Mouse (Mus musculus): ENCODE results near the gene Cap2.

Gene Cap2

GRCm38 (mm10) chr13:46565913-46566312 is 64.3 kb downstream of the Cap2 start:
- DNase-seq (ENCODE audit: low spot score in 2 of 2) = no peak

GRCm38 (mm10) chr13:46569469-46569868 is 67.8 kb downstream of the Cap2 start:
- DNase-seq (ENCODE audit: low spot score in 2 of 2) = no peak

- DNase-seq (ENCODE audit: low spot score in 2 of 2) = peak in 1 of 2 experiments; percentile 58
Measured at GRCm38 (mm10) chr13:46571141-46571592, 69.5 kb downstream of the Cap2 start.

DNA sequence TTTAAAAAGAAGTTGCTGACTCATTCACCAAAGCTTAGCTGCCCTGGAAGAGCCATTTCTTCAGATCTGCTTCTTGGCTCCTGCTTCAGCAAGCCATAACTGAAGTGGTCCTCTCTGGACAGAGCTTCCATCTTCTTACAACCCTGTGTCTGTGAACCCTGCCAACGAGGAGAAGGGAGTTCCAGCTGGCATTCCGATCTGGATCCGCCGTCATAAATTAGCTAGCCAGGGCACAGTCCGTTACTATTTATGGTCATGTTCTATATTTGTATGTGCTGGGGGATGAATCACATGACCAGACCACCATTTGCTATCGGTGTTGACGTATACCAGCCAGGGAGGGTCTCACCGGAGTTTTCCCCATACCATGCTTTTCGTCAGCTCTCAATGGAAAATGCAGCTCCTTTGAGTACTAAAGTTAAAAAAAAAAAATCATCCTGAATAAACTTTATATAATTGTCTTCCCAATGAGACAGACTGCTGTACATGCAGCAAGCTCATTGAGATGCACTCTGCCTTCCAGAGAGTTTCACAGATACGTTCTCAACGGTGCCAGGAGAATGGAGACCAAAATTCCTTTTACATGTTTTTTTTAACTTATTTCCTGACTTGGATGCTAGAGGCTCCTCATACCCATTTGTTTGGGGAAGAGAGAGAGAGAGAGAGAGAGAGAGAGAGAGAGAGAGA is 70.5 kb downstream of the Cap2 start:
- peak in 1 of 2 experiments; percentile 47 for DNase-seq (ENCODE audit: low spot score in 2 of 2)

- DNase-seq (ENCODE audit: low spot score in 2 of 2) = no peak
Measured at GRCm38 (mm10) chr13:46572648-46573163, 71.1 kb downstream of the Cap2 start.

DNA sequence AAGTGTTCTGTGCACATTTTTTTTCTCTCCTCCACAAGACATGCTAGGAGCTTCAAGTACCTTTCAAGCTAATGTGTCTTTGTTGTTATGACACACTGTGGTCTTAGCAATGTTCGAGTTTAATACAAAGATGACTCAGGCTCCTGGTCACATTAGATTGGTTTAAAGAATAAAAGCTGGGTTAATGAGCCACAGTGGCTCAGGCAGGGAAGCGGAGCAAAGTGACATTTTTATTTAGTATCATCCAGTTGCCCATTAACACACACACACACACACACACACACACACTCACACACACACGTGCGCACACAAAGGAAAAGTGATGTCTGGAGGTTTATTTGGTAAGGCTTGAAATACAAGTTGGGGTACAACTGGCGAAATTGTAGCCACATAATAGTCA is 72.6 kb downstream of the Cap2 start:
- DNase-seq (ENCODE audit: low spot score in 2 of 2) = no peak

DNA sequence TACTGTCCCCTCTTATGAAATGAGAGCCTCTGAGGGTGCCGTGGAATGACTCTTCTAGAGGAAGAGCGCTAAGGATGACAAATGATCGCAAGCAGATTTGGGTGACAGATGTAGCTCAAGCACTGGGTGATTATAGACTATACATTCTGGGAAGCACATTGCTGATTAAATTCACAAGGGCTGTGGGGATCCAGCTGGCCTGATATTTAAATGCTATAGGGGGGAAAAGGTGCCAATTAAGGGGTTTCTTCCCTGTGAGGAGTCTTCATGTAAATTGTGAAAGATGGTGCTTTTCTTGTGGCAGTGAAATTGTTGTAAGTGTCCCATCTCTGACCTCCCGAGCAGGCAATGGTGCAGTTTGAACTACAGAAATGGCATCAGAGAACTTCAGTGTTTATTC is 73.1 kb downstream of the Cap2 start:
- no peak for DNase-seq (ENCODE audit: low spot score in 2 of 2)

DNA sequence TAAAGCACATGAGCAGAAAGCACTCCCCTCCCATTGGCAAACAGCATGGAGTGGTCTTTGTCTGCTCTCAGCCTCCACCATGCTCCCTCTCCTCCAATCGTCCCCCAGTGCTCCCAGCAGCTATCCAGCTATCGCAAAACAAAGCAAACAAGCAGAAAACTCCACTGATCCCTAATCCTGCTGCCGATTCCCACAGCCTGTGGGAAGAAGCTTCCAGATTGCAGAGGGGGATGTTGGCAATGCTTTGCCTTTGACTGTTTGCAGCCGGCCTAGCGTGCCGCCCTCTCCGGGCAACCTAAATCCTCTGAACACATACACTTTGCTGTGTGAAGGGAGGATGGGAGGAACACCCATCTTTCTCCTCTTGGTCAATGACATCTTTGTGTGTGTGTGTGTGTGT is 83.2 kb downstream of the Cap2 start:
- DNase-seq (ENCODE audit: low spot score in 2 of 2) = no peak

GRCm38 (mm10) chr13:46587717-46588289 is 86.2 kb downstream of the Cap2 start:
- DNase-seq (ENCODE audit: low spot score in 2 of 2) = no peak

- DNase-seq (ENCODE audit: low spot score in 2 of 2) = no peak
Measured at GRCm38 (mm10) chr13:46588606-46589005, 87.0 kb downstream of the Cap2 start.

DNA sequence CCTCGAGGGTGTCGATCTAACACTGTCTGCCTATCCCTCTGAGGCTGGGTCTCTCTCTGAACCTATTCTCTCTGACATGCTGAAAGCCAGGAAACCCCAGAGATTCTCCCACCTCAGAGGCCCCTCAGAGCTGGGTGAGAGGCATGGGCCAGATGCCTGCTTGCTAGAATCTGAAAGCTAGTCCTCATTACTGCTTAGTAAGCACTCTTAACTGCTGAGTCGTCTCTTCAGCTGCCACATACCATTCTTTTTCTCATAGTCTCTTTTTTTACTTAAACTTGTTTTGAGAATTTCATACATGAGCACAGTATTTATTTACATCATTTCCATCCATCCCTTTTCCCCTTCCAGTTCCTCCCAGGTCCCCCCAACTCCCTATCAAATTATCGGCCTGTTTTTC is 89.2 kb downstream of the Cap2 start:
- no peak for DNase-seq (ENCODE audit: low spot score in 2 of 2)

- no peak for DNase-seq (ENCODE audit: low spot score in 2 of 2)
Measured at GRCm38 (mm10) chr13:46600694-46601093, 99.0 kb downstream of the Cap2 start.

GRCm38 (mm10) chr13:46601386-46601785 is 99.7 kb downstream of the Cap2 start:
- no peak for DNase-seq (ENCODE audit: low spot score in 2 of 2)

DNA sequence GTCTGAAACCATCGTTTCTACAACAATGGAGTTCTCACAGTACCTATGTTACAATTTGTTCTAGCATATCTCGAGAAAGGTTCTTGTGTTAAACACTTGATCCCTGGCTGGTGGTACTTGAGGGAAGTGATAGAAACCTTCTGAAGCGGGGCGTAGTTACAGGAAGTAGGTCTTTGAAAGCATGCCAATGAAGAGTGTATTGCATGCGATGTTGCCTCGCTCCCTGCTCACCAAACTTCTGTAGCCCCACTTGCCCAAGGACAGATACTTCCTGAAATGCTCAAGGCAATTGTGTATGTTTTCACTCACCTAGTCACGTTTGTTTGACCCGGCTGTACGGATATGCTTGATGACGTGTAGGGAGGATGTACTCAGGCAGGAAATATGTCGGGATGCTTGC is 101.0 kb downstream of the Cap2 start:
- DNase-seq (ENCODE audit: low spot score in 2 of 2) = no peak

DNA sequence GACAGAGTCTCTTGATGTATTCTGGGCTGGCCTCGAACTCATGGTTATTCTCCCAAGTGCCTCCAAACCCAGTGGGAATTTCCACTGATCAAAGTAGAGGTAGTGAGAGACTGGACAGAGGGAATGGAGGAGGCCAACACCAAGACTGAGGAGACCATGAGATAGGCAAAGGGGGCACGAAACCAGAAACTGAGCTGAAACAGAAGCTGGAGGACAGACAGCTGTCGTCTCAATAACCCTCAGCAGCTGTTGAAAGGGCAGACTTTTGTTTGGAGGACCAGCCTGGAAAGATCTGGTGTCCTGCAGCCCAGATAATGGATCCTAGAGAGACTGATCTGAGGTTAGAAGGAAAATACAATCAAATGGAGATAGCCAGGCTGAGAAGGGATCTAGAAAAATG is 109.4 kb downstream of the Cap2 start:
- no peak for DNase-seq (ENCODE audit: low spot score in 2 of 2)

DNA sequence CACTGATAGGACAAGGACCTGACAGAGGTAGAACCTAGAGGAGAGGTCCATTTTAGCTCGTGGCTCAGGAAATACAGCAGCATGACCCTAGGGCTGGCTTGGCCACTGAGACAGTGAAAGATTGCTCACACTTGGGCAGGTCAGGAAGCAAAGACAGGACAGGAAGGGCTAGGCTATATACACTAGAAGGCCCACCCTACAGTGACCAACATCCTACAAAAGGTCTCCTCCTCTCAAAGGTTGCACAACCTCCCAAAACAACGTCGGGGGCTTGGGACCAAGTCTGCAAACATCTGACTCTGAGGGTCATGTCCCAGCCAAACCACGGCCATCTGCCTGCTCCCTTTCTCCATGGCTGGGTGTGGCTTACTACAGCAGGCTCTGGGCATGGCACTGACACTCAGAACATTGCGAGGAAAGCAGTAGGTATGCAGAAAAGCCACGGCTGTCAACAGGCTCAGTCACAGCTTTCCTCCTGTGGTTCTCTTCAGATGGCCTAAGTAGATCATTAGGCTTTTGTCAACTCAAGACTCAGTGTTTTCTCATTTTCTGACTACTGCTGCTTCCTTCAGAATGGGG is 112.1 kb downstream of the Cap2 start:
- DNase-seq (ENCODE audit: low spot score in 2 of 2) = no peak

- no peak for DNase-seq (ENCODE audit: low spot score in 2 of 2)
Measured at GRCm38 (mm10) chr13:46616673-46617362, 115.2 kb downstream of the Cap2 start.

GRCm38 (mm10) chr13:46619633-46620032 is 118.0 kb downstream of the Cap2 start:
- no peak for DNase-seq (ENCODE audit: low spot score in 2 of 2)

DNA sequence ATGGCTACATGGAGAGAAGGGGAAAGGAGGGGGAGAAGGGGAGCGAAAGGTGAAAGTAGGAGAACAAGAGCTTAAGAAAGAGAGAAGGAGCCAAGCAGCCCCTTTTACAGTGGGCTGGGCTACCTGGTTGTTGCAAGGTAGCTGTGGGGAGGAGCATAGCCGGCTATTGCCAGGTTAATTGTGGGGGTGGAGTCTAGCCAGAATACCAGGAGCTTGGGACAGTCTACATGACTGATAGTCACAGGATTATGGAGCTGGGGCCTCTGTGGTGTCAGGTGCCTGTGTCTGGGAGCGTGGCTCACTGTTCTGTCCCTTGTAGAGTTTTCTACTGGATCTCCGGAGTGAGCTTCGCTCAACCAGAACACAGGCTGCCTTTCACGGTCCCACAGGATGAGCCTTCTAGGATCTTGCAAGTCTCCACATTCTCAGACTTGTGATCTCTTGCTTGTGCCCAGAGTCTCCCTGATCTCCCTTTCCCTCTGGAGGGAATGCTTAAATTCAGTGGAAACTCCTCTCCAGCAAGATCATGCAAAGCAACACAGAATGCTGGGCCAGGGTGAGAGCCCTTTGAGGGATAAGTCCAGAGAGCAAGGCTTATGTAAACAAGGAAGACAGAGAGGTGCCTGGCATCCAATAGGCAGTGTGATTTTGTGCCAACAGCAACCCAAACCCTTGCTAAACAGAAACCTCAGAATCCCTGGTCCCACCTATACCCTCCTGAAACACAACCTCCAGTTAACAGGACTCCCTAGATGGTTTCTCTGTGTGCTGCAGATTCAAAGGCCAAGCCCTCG is 119.5 kb downstream of the Cap2 start:
- DNase-seq (ENCODE audit: low spot score in 2 of 2) = no peak

DNA sequence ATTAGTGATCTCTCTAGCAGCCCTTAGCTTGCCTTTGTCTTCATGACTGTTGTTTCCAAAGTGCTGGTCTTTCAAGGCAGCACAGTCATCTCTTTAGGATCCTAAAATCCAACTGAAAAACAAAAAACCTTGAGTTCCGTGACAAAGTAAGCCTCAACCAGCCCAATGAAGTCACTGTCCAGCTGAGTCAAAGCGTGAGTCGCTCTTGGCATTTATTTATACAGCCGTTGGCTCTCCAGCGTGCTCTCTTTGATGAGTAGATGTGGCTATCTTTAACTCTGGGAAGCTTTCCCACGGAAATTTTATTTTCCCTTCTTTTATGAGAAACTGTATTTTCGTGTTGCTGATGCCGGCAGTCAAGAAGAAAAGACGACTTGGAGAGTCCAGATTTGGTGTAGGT is 125.0 kb downstream of the Cap2 start:
- DNase-seq (ENCODE audit: low spot score in 2 of 2) = no peak

DNA sequence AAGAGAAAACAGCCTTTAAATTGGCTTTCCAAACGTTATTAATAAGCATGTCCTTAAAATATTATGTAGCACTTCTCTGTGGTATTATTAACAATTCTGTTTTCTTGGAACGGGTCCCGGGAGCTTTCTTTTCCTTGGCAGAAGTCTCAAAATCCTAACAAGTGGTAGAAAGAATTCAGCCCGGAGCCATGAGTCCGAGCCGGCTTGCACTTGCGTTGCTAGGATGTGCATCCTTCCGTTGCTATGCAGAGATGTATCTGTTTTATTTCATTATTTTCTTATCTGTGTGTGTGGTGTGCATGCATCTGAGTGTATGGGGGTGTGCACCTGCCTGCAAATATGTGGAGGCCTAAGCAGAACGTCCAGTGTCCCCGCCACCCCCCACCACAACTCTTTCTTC is 126.2 kb downstream of the Cap2 start:
- DNase-seq (ENCODE audit: low spot score in 2 of 2) = peak in 1 of 2 experiments; percentile 68

- DNase-seq (ENCODE audit: low spot score in 2 of 2) = no peak
Measured at GRCm38 (mm10) chr13:46629391-46629790, 127.7 kb downstream of the Cap2 start.
